Mouse (Mus musculus) heart, adult 2 months (tissue): ENCODE data around the gene Slc24a2.

Experiments
- CTCF ChIP-seq: fragments of 200-600 bp; IDR thresholded peaks from 2 replicates; pipeline ENCODE4 v1.8.1; 2022; ENCODE audit warnings: antibody characterized with exemption, mild to moderate bottlenecking, moderate library complexity
- EP300 ChIP-seq: fragments of 200-500 bp; IDR thresholded peaks from 2 replicates; pipeline ENCODE4 v1.6.1; 2011; ENCODE audit warnings: low read depth, low read length, control low read depth; ENCODE audit not compliant: insufficient read depth
- POLR2A ChIP-seq: fragments of 200-500 bp; IDR thresholded peaks from 2 replicates; pipeline ENCODE4 v1.6.1; 2011; ENCODE audit warnings: mild to moderate bottlenecking, low read depth, low read length, control low read depth; ENCODE audit not compliant: insufficient read depth

DNA sequence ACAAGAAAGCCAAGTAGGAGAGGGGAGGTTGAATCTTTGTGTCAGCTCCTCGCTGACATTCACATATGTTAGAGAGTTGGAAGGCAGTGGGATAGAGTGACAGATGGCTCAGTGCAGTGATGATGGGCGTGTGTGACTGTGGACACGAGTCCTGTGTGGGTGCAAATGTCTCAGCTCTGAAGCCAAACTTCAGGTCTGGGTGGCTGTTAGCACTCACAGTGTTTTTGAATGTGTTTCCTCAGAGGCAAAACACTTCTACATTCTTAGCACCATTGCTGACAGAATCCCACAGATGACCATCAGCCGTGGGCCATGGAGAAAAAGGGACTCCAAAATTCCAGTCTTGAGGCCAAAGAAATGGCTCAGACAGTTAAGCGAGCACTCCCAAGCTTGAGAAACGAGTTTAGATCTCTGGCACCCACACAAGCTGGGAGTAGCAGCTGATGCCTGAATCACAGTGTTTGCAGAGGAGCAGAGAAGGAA lies 167.5 kb downstream of the Slc24a2 start:
- TF ChIP-seq POLR2A (no peak), CTCF (no peak), EP300 (no peak)
